In the genomic region with DNA sequence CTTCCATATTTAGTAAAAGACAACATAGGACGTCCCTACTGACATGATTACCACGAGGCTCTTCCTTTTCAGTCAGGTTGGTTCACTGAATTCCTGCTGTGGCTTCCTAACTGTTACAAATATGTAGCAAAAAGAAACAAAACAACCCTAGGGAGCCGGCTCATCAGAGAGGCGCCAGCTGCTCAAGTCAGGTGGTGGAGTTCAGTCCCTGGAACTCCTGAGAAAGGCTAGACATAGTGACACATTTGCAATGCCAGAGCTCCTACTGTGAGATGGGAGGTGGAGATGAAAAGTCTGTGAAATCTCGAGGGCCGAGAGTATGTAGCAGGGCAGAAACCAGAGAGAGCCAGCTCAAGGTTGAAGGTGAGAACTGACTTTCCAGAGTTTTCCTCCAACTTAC, we compare ENCODE assay signal across 8 mouse cellular contexts.
DNase-seq lines count a peak whose midpoint lies in the region; ATAC-seq and TF ChIP-seq lines count a peak whose summit lies in the region.

No protein-coding gene starts in this region.

- ATAC-seq in frontal cortex, adult (ENCODE audit: low TSS enrichment) = peak; percentile 22; the same call in 1 of the 2 replicates
- ATAC-seq in forebrain, embryonic 13.5 days = peak; percentile 50
- no peak for ATAC-seq in liver, embryonic 15.5 days (ENCODE audit: insufficient read depth)

- H3K4me3 ChIP-seq in E14TG2a.4 (replicated peaks; ENCODE audit: low read length) = peak overlapping the region; percentile 30
- H3K4me3 ChIP-seq in forebrain, embryonic 13.5 days = peak overlapping the region; percentile 42
- H3K4me3 ChIP-seq in liver, embryonic 15.5 days (replicated peaks) = peak overlapping the region; percentile 46; the same call in 1 of the 2 replicates

- H3K27ac ChIP-seq in forebrain, embryonic 13.5 days = no peak overlapping the region
- no peak overlapping the region for H3K27ac ChIP-seq in liver, embryonic 15.5 days (replicated peaks)

- WGBS in forebrain, embryonic 13.5 days = 9% methylated on average over 6 of the region's 6 CpGs
- WGBS in liver, embryonic 15.5 days (ENCODE audit: insufficient replicate concordance) = 29% methylated on average over 6 of the region's 6 CpGs

- no peak for DNase-seq in frontal cortex, postnatal 10 days (ENCODE audit: low spot score in 2 of 2)
- DNase-seq in adrenal gland, adult 8-10 months = no peak
- DNase-seq in adrenal gland, postnatal 4 days (ENCODE audit: low spot score in 2 of 2) = no peak
- no peak for DNase-seq in kidney, adult 18-20 months

- no peaks in the 10 kb centered on the region for H3K36me3 ChIP-seq in E14TG2a.4 (ENCODE audit: insufficient read depth, low read length)
- H3K36me3 ChIP-seq in forebrain, embryonic 13.5 days (ENCODE audit: poor library complexity, severe bottlenecking) = no peaks in the 10 kb centered on the region
- no peaks in the 10 kb centered on the region for H3K36me3 ChIP-seq in liver, embryonic 15.5 days (replicated peaks)

- peaks cover 2% of the 10 kb centered on the region; the same call in 1 of the 2 replicates for H3K27me3 ChIP-seq in E14TG2a.4 (ENCODE audit: insufficient read depth, low read length)
- H3K27me3 ChIP-seq in forebrain, embryonic 13.5 days = no peaks in the 10 kb centered on the region
- no peaks in the 10 kb centered on the region for H3K27me3 ChIP-seq in liver, embryonic 15.5 days

- H3K9me3 ChIP-seq in E14TG2a.4 (ENCODE audit: low read length) = no peaks in the 10 kb centered on the region
- no peaks in the 10 kb centered on the region for H3K9me3 ChIP-seq in forebrain, embryonic 13.5 days (replicated peaks)
- H3K9me3 ChIP-seq in liver, embryonic 15.5 days (replicated peaks) = no peaks in the 10 kb centered on the region

- no peak overlapping the region for H3K9ac ChIP-seq in forebrain, embryonic 13.5 days
- no peak overlapping the region for H3K9ac ChIP-seq in liver, embryonic 15.5 days

- TF ChIP-seq CTCF in E14TG2a.4 (conservative IDR thresholded peaks at IDR 0.05; ENCODE audit: low read length) = no peak

- H3K4me1 ChIP-seq in E14TG2a.4 (replicated peaks; ENCODE audit: low read depth, low read length) = peaks cover 57% of the 10 kb centered on the region
- H3K4me1 ChIP-seq in forebrain, embryonic 13.5 days = peaks cover 12% of the 10 kb centered on the region
- H3K4me1 ChIP-seq in liver, embryonic 15.5 days (replicated peaks) = peaks cover 22% of the 10 kb centered on the region

- peak overlapping the region; percentile 69 for H3K4me2 ChIP-seq in forebrain, embryonic 13.5 days
- H3K4me2 ChIP-seq in liver, embryonic 15.5 days = peak overlapping the region; percentile 73
